Mouse (Mus musculus) C2C12 (cell line): ENCODE results near the gene Zdhhc9.

ENCODE experiments used
- CEBPB ChIP-seq: IDR thresholded peaks from one replicate; pipeline ENCODE4 v1.6.1; 2011; ENCODE audit warnings: low read depth, mild to moderate bottlenecking, control low read depth, moderate library complexity
- CTCF ChIP-seq: IDR thresholded peaks from one replicate; pipeline ENCODE4 v1.5.1; 2011; ENCODE audit not compliant: control insufficient read depth, insufficient read depth, insufficient read length
- MAX ChIP-seq: IDR thresholded peaks from one replicate; pipeline ENCODE4 v1.6.1; 2011; ENCODE audit warnings: mild to moderate bottlenecking, control low read depth
- MYOG ChIP-seq: IDR thresholded peaks from one replicate; pipeline ENCODE4 v1.6.1; 2011; ENCODE audit not compliant: control insufficient read depth, insufficient read length; ENCODE audit errors: extremely low read depth
- USF1 ChIP-seq: IDR thresholded peaks from one replicate; pipeline ENCODE4 v1.6.1; 2011; ENCODE audit warnings: low read depth, mild to moderate bottlenecking, control low read depth, moderate library complexity

DNA sequence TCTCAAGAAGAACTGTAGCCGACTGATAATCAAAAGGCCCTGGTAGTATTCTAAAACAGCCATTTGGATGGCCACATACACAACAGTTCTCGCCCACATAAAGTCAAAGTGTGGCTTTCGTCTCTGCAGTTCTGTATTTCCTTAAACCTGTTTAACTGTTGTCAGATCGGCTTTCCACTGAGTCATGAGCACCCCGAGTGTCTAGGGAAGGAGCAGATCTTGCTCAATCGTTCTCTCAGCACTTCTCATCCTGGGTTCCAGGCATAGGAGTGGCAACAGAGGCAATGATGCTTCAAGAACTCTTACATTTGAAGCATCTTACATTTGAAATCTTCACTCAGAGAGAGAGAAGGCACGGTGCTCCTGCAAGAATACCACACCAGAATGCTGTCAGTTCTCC lies 6.7 kb downstream of the Zdhhc9 start:
- no peak for TF ChIP-seq CTCF
- TF ChIP-seq MAX: no peak
- TF ChIP-seq USF1: no peak
- TF ChIP-seq MYOG: no peak
- no peak for TF ChIP-seq CEBPB
